Mouse (Mus musculus) testis, postnatal 10 days (tissue): ENCODE results near the gene Olfr613.
"Not testable (repeated sequence)": the region's sequence is repeated elsewhere in the genome, so short reads cannot be mapped to it uniquely, and the experiment has no call there.

ENCODE experiments used
- DNase-seq: peaks from one replicate; pipeline ENCODE4 v3.0.0; 2021; ENCODE audit warnings: low spot score

Gene Olfr613

GRCm38 (mm10) chr7:103547774-103548173 lies at the start of gene Olfr613:
TSS of gene Olfr613 (plus strand) at chr7:103548074.
- no peak for DNase-seq

- no peak for DNase-seq
Measured at GRCm38 (mm10) chr7:103512022-103512421, 35.9 kb upstream of the Olfr613 start, which contains the start of gene Olfr610. TSS of gene Olfr610 (minus strand) at chr7:103512122.

- not testable (repeated sequence) for DNase-seq
Measured at GRCm38 (mm10) chr7:103520746-103521145, 27.1 kb upstream of the Olfr613 start, which contains the start of gene Olfr611. TSS of gene Olfr611 (minus strand) at chr7:103520846.

- DNase-seq: not testable (repeated sequence)
Measured at GRCm38 (mm10) chr7:103542617-103543016, 5.3 kb upstream of the Olfr613 start, which contains the start of gene Olfr612. TSS of gene Olfr612 (minus strand) at chr7:103542717.

GRCm38 (mm10) chr7:103555779-103556178 lies 7.9 kb downstream of the Olfr613 start, which contains the start of gene Olfr615:
TSS of gene Olfr615 (plus strand) at chr7:103556079.
- no peak for DNase-seq

GRCm38 (mm10) chr7:103569043-103569442 lies 21.2 kb downstream of the Olfr613 start, which contains the start of gene Olfr616:
TSS of gene Olfr616 (minus strand) at chr7:103569143.
- DNase-seq: no peak

GRCm38 (mm10) chr7:103572761-103573160 lies 24.9 kb downstream of the Olfr613 start, which contains the start of gene Olfr617:
TSS of gene Olfr617 (plus strand) at chr7:103573061.
- no peak for DNase-seq

GRCm38 (mm10) chr7:103589803-103590202 lies 41.9 kb downstream of the Olfr613 start, which contains the start of gene Olfr618:
TSS of gene Olfr618 (plus strand) at chr7:103590103.
- no peak for DNase-seq

GRCm38 (mm10) chr7:103600275-103600674 lies 52.4 kb downstream of the Olfr613 start, which contains the start of gene Olfr619:
TSS of gene Olfr619 (plus strand) at chr7:103600575.
- no peak for DNase-seq
